Mouse (Mus musculus): Measurements from ENCODE around the gene Lrguk. TPM values are rescaled to one million over a fixed set of nuclear protein-coding genes. Genes with fewer than 3 reads are reported as not detected.

The Lrguk gene
- total RNA-seq, 4 experiments from 2014 or later, result 0.03 to 0.11 (median 0.09) TPM; not detected in 1

GRCm38 (mm10) chr6:34148021-34148420, 118.8 kb downstream of the Lrguk start:
- no peak for DNase-seq (ENCODE audit: low spot score)

DNA sequence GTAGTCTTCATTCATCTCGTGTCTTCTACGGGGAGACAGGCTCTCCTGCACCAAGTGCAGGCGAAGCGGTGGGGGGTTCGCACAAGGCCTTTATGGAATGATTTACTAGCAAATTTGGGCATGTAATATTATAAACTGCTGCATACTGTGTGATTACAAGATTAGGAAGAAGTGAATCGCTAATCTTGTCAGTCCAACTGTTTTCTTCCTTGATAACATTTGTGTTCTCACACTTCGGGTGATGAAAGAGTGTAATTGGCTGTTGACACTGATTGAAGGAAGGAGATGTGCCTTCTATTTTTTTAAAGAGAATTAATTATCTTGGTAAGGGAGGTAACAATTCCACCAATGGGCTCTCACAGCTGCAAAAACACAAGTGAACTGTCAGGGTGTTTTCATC, 119.4 kb downstream of the Lrguk start:
- no peak for DNase-seq (ENCODE audit: low spot score)

- no peak for DNase-seq (ENCODE audit: low spot score)
Observed at GRCm38 (mm10) chr6:34149066-34149465, 119.8 kb downstream of the Lrguk start.

DNA sequence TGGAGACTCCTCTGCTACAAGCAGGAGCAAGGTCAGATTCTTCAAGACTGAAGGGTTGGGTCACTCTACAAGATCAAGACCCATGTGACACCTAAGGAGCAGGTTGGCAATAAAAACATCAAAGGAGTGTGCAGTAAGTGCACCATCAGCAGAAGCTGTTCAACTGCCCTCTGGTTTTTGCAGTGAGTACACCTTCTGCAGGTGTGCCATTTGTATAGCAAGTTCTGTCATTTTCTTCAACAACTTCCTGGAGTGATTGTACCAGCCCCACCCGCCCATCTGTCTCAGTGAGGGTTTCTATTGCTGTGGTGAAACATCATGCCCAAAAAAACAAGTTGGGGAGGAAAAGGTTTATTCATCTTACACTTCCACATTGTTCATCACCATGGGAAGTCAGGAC, 120.6 kb downstream of the Lrguk start:
- no peak for DNase-seq (ENCODE audit: low spot score)

- DNase-seq (ENCODE audit: low spot score), result no peak
Observed at GRCm38 (mm10) chr6:34153069-34154052, 124.1 kb downstream of the Lrguk start.

DNA sequence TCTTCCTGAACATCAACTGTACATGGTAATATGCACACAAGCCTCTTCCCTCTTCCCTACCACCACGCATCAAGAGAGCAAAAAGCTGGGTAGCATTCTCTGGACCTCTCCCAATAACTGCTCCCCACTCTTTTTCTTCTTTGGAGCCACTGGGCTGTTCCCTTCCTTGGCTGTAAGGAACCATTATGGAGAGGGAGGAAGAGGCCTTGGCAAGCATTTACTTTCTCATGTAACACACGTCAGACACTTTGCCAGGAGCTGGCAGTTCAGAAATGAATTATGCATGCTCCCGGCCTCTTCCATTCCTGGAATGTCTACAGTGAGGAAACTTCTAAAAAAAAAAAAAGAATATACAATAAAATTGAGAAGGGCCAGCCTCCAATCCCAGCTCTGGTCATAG, 125.0 kb downstream of the Lrguk start:
- no peak for DNase-seq (ENCODE audit: low spot score)

- no peak for DNase-seq (ENCODE audit: low spot score)
Observed at GRCm38 (mm10) chr6:34155137-34155804, 126.0 kb downstream of the Lrguk start.

DNA sequence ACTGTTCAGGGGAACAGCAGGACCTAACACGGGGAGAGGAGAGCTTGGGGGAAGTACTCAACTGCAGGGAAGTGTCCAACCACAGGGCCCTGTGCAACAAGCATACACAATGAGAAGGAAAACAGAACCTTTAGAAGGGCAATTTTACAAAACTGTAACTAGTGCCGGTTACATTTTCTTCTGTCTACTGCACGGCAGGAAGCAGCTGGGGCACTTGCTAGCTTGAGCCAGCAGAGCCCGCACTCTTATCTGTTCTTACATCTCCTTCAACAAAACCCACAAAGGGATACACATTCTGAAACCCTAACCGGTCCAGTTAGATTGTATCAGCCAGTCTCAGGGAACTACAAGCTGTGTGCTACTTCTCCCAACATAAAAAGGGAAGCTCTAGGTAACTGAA, 126.8 kb downstream of the Lrguk start:
- DNase-seq (ENCODE audit: low spot score), result no peak

DNA sequence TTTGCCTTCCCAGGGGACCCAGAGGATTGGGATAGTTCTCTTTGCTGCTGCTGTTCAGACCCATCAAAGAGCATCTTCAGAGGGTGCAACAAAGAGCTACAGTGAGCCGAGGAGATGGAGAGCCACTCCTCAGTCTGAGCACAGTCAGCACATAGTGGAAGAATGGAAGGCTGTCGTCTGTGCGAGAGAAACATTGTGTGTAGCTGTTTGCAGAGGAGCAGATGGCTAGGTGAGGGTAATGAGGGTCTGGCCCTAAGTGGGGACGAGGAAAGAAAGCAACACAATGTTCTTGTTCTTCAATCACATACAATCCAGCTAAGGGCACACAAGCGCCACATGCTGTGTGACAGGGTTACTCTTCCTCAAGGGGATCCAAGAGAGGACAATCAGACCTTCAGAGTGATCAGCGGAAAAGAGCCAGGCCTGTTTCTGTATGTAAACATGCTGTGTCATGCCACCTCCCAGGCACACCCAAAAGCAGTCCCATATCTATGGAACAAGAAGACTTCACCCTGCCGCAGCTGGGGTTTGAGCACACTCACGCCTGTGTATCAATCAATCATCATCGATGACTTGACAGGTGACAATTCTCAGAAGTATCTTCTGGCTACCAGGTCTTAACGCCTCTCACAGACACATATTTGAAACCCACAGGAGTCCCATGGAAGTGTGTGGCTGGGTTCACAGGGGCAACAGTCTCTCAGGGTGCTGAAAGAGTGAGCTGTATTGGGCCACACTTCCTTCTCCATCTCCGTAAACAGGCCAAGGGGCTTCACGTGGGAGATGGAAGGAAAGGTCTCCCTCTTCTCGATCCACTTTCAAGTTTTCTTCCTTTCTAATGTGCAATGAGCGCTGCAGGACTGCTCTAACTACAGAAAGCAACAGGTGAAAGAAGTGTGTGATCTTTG, 127.8 kb downstream of the Lrguk start:
- no peak for DNase-seq (ENCODE audit: low spot score)

GRCm38 (mm10) chr6:34159998-34160815, 131.0 kb downstream of the Lrguk start:
- no peak for DNase-seq (ENCODE audit: low spot score)

GRCm38 (mm10) chr6:34160816-34161310, 131.6 kb downstream of the Lrguk start:
- DNase-seq (ENCODE audit: low spot score), result no peak

- no peak for DNase-seq (ENCODE audit: low spot score)
Observed at GRCm38 (mm10) chr6:34161511-34161910, 132.3 kb downstream of the Lrguk start.

GRCm38 (mm10) chr6:34162607-34163006, 133.4 kb downstream of the Lrguk start:
- DNase-seq (ENCODE audit: low spot score), result no peak

DNA sequence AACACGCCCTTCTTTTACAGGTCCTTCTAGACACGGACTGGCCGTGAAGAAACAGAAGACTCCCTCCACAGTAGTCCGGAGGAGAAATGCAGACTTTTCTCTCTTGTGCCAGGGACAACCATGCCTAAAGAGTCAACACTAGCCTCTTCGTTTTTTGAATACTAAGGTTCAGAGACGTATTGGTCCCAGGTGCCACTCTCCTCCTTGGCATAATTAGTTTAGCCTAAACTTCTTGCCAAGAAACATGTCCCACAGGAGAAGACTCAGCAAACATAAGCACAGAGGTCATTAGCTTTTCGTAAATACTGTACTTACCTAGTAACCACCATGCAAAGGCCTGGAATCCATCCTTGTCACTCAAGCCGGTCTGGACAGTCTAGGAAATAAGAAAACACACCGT, 133.8 kb downstream of the Lrguk start:
- no peak for DNase-seq (ENCODE audit: low spot score)

DNA sequence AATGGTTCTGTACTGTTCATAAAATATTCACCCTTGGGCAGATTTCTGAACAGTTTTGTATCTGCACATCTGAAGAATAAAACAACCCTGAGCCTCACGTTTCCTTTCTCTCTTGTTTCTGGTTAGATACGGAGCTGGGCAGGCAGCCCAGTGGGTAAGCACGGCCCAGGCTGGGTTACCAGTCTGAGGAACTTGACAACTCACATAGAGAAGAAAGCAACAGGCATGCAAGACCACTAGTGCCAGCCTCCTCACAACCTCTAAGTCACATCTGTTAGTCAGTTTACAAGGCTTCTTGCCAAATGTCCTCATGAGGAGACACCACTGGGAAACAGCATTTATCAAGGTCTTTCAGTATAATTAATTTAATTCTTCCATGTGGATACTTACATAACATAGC, 139.6 kb downstream of the Lrguk start:
- DNase-seq (ENCODE audit: low spot score), result no peak

- no peak for DNase-seq (ENCODE audit: low spot score)
Observed at GRCm38 (mm10) chr6:34170844-34171494, 141.7 kb downstream of the Lrguk start.

DNA sequence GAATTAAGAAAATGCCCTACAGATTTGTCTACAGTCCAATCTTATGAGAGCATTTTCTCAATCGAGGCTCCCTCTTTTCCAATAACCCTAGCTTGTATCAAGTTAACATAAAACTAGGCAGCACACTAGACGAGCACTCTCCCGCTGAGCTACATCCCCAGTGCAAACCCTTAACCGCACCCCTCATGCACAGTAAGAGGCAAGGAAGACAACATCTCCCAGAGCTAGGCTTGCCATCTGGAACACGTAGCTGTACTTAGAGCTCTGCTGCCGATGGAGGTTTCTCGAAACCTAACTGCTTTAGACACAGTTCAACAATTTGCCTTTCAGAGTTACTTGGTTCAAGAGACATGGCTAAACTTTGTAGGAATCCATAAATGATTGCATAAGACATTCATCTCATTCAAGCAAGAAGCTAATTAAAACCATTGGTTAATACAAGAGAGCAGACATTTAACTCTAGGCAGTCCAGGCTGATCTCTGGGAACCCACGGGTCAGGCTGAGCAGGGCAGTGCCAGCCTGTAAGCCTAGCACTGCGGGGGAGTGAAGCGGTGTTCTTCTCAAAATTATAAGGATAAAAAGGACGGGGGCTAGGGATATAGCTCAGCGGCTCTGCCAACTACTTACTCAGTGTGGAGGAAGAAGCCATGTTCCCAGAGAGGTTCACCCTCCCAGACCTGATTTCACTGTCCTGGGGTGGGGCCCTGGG, 142.7 kb downstream of the Lrguk start:
- no peak for DNase-seq (ENCODE audit: low spot score)

GRCm38 (mm10) chr6:34173251-34173650, 144.0 kb downstream of the Lrguk start:
- DNase-seq (ENCODE audit: low spot score), result no peak

- DNase-seq (ENCODE audit: low spot score), result no peak
Observed at GRCm38 (mm10) chr6:34174715-34175114, 145.5 kb downstream of the Lrguk start.

Data from heart, adult 8-10 months (tissue).